Mouse (Mus musculus) lung, adult 2 months (tissue): ENCODE measurements around the gene Ptprk.

Experiments
- CTCF ChIP-seq: fragments of 200-500 bp; IDR thresholded peaks from 2 replicates; pipeline ENCODE4 v1.5.1; 2011; ENCODE audit warnings: mild to moderate bottlenecking, low read length, control low read depth; ENCODE audit not compliant: insufficient read depth
- POLR2A ChIP-seq: fragments of 200-500 bp; IDR thresholded peaks from 2 replicates; pipeline ENCODE4 v1.6.1; 2011; ENCODE audit warnings: low read depth, mild to moderate bottlenecking, control low read depth, low read length, borderline replicate concordance; ENCODE audit errors: extremely low read depth

DNA sequence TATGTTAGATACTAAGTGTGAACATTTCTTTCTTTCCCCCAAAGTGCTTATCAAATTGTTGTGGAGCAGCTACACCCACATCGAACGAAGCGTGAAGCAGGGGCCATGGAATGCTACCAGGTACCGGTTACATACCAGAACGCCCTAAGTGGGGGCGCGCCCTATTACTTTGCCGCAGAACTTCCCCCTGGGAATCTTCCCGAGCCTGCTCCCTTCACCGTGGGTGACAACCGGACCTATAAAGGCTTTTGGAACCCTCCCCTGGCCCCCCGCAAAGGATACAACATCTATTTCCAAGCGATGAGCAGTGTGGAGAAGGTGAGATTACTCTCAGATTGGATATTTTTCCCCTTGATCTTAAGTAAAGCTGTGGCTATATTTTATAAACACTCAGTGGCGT is 418.2 kb downstream of the Ptprk start:
- no peak for TF ChIP-seq CTCF
- TF ChIP-seq POLR2A = no peak
